Mouse (Mus musculus) G1E-ER4 (cell line): Measurements from ENCODE around the gene Il13. TPM values are rescaled to one million over a fixed set of nuclear protein-coding genes. Genes with fewer than 3 reads are reported as not detected.

Source experiments
- GATA1 ChIP-seq: IDR thresholded peaks from one replicate; pipeline ENCODE4 v1.8.0; 2012; ENCODE audit warnings: low read length, inconsistent platforms
- polyA plus RNA-seq: library from polyadenylated mRNA; stranded (reverse); fragments of >175 nt; gene quantifications from 2 replicates; pipeline ENCODE4 v1.2.3, GENCODE M21; 2012

Il13 gene
- not detected in 2 replicates for polyA plus RNA-seq

GRCm38 (mm10) chr11:53634556-53634955 lies at the start of gene Il13:
Gene Il13, minus strand, starts transcription at chr11:53634702.
- no peak for TF ChIP-seq GATA1

GRCm38 (mm10) chr11:53682994-53683530 lies 48.6 kb upstream of the Il13 start:
- no peak for TF ChIP-seq GATA1

- no peak for TF ChIP-seq GATA1
These were observed 47.7 kb upstream of the Il13 start for GRCm38 (mm10) chr11:53682170-53682569.

GRCm38 (mm10) chr11:53681686-53682085 lies 47.2 kb upstream of the Il13 start:
- TF ChIP-seq GATA1: no peak

- no peak for TF ChIP-seq GATA1
These were observed 45.6 kb upstream of the Il13 start for GRCm38 (mm10) chr11:53680141-53680540.

- no peak for TF ChIP-seq GATA1
These were observed 36.9 kb upstream of the Il13 start for GRCm38 (mm10) chr11:53671414-53671813.

- TF ChIP-seq GATA1: no peak
These were observed 29.6 kb upstream of the Il13 start for GRCm38 (mm10) chr11:53664091-53664490.

GRCm38 (mm10) chr11:53662794-53663674 lies 28.5 kb upstream of the Il13 start:
- TF ChIP-seq GATA1: no peak

GRCm38 (mm10) chr11:53657828-53658227 lies 23.3 kb upstream of the Il13 start:
- TF ChIP-seq GATA1: no peak

- no peak for TF ChIP-seq GATA1
These were observed 22.9 kb upstream of the Il13 start for GRCm38 (mm10) chr11:53657381-53657780.

- peak; percentile 43 for TF ChIP-seq GATA1
These were observed 22.2 kb upstream of the Il13 start for GRCm38 (mm10) chr11:53656558-53657202.

GRCm38 (mm10) chr11:53655043-53655442 lies 20.5 kb upstream of the Il13 start:
- peak; percentile 81 for TF ChIP-seq GATA1

GRCm38 (mm10) chr11:53652427-53652826 lies 17.9 kb upstream of the Il13 start:
- no peak for TF ChIP-seq GATA1

- TF ChIP-seq GATA1: no peak
These were observed 16.9 kb upstream of the Il13 start for GRCm38 (mm10) chr11:53651441-53651840.

- TF ChIP-seq GATA1: no peak
These were observed 9.5 kb upstream of the Il13 start for GRCm38 (mm10) chr11:53644017-53644416.

GRCm38 (mm10) chr11:53642744-53643279 lies 8.3 kb upstream of the Il13 start:
- TF ChIP-seq GATA1: no peak
